Mouse (Mus musculus) midbrain, embryonic 15.5 days (tissue): ENCODE measurements at regions not wholly inside any gene's neighbourhood (a gene's known extent, or its start where the extent isn't known, plus 50 kb on each side); places are given as distances from the start of the nearest gene placed in this dataset.

Source experiments
- ATAC-seq: fragments of 200-750 bp; cut with Nextera tagmentation; replicated peaks from 2 replicates; pipeline ENCODE4 v1.8.0; 2017; ENCODE audit warnings: moderate TSS enrichment
- H3K27ac ChIP-seq: fragments of 300-500 bp; sonication (generic); 2 replicates; pipeline ENCODE4 v1.5.1; 2015; ENCODE audit warnings: mild to moderate bottlenecking, inconsistent platforms
- H3K27me3 ChIP-seq: fragments of 300-500 bp; sonication (generic); replicated peaks from 2 replicates; pipeline ENCODE4 v1.6.1; 2015; ENCODE audit warnings: inconsistent platforms
- H3K36me3 ChIP-seq: fragments of 300-500 bp; sonication (generic); replicated peaks from 2 replicates; pipeline ENCODE4 v1.6.1; 2015; ENCODE audit warnings: inconsistent platforms
- H3K4me1 ChIP-seq: fragments of 300-500 bp; sonication (generic); 2 replicates; pipeline ENCODE4 v1.6.1; 2015; ENCODE audit warnings: inconsistent platforms
- H3K4me2 ChIP-seq: fragments of 300-500 bp; sonication (generic); 2 replicates; pipeline ENCODE4 v1.6.1; 2015; ENCODE audit warnings: inconsistent platforms, mild to moderate bottlenecking, moderate library complexity
- H3K4me3 ChIP-seq: fragments of 300-500 bp; sonication (generic); 2 replicates; pipeline ENCODE4 v1.5.1; 2015; ENCODE audit warnings: mild to moderate bottlenecking, inconsistent platforms
- H3K9ac ChIP-seq: fragments of 300-500 bp; sonication (generic); 2 replicates; pipeline ENCODE4 v1.6.1; 2015; ENCODE audit warnings: mild to moderate bottlenecking, inconsistent platforms
- H3K9me3 ChIP-seq: fragments of 300-500 bp; sonication (generic); 2 replicates; pipeline ENCODE4 v1.6.1; 2016; ENCODE audit warnings: inconsistent platforms
- WGBS: fragments of 180-500 bp; shearing (Covaris S2); methylation state at CpG from one replicate; pipeline ENCODE4 v1.1.7; 2015; ENCODE audit warnings: mixed read lengths; 5-methylcytosine and 5-hydroxymethylcytosine counted together

DNA sequence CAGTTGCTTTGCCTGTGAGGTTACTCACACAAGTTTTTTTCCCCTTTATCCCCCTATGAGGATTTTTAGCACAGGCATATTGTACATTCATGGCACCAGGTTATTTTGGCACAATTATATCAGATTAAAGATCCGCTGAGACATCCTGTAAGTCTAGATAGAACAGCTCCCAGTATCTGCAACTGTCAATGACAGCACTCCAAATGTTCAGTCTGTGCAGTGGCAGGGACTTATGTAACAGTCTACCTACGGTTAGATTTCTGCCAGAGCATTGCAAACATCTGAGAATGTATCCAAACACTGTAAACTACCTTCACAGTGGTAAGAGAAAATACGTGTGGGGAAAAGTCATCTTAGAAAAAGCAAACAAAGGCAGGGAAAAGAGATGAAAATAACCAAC is 163.5 kb upstream of the Kcnh7 start:
- Histone ChIP-seq H3K4me3 (no peak overlapping the region), H3K4me2 (no peak overlapping the region), H3K36me3 (no peaks in the 10 kb centered on the region), H3K9ac (no peak overlapping the region), H3K4me1 (no peaks in the 10 kb centered on the region), H3K27me3 (no peaks in the 10 kb centered on the region), H3K9me3 (no peaks in the 10 kb centered on the region), H3K27ac (no peak overlapping the region)
- ATAC-seq = no peak
- WGBS = 81% methylated on average over 3 of the region's 3 CpGs

DNA sequence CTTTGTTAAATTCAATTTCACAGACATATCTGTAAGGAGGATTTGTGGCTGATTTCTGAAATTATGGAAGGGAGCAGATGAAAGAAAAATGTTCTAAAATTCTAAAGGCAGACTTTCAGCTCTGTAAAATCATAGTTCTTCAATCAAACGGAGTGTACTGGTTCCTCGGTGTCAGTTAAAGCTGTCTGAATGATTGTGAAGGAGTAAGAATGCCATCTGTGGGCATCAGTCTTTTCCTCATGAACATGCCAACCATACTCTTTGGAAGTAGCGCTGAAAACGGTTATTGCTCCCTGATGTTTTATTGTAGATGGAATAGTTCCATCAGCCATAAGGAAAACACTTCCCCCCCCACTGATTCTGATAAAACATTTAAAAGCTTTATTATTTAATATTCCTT is 142.7 kb upstream of the Kcnh7 start:
- Histone ChIP-seq H3K36me3 (no peaks in the 10 kb centered on the region), H3K4me1 (no peaks in the 10 kb centered on the region), H3K4me3 (no peak overlapping the region), H3K9me3 (no peaks in the 10 kb centered on the region), H3K27me3 (no peaks in the 10 kb centered on the region), H3K9ac (no peak overlapping the region), H3K27ac (no peak overlapping the region), H3K4me2 (no peak overlapping the region)
- WGBS = 80% methylated on average over 4 of the region's 4 CpGs
- no peak for ATAC-seq

DNA sequence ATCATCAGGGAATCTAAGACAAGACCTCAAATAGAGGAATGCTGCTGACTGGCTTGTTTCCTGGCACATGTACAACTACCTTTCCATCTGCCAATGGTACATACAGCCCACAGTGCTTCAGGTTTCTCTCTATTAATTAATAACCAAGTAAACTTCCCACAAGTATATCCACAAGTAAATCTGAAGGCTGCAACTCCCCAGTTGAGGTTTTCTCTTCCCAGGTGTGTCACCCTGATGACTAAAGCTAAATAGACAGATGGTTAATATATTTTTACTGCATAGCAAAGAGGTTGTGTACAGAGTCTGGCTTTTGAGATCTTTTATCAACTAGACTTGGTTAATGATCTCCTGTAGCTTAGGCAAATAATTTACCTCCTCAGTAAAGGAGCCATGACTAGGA is 96.8 kb upstream of the Kcnh7 start:
- no peak overlapping the region for H3K4me3 ChIP-seq
- H3K27me3 ChIP-seq = no peaks in the 10 kb centered on the region
- no peak overlapping the region for H3K4me2 ChIP-seq
- no peak overlapping the region for H3K27ac ChIP-seq
- H3K9me3 ChIP-seq = no peaks in the 10 kb centered on the region
- no peak overlapping the region for H3K9ac ChIP-seq
- no peaks in the 10 kb centered on the region for H3K4me1 ChIP-seq
- no peak for ATAC-seq
- no peaks in the 10 kb centered on the region for H3K36me3 ChIP-seq

DNA sequence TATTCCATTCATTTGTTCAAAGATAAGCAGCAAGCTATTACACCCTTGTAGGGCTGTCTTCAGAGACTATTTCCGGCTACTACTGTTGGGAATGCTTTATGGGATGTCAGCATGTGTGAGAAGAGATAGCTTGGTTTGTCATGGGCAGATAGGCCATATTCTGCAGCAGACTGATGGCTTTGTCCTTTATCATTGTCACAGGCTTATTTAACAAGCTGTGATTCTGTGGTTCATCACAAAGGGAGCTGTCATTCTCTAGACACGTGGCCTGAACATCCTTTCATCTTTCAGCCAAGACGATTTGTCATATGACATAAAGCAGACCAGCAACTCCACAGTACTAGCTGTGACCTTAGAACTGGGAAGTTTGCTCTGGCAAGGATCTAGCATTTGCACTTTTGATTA is 89.7 kb upstream of the Kcnh7 start:
- H3K27ac ChIP-seq = no peak overlapping the region
- H3K4me1 ChIP-seq = no peaks in the 10 kb centered on the region
- H3K27me3 ChIP-seq = no peaks in the 10 kb centered on the region
- H3K36me3 ChIP-seq = no peaks in the 10 kb centered on the region
- WGBS = 26% methylated on average over 3 of the region's 3 CpGs
- no peak overlapping the region for H3K4me2 ChIP-seq
- H3K4me3 ChIP-seq = no peak overlapping the region
- H3K9me3 ChIP-seq = no peaks in the 10 kb centered on the region
- ATAC-seq = peak; percentile 84
- H3K9ac ChIP-seq = no peak overlapping the region

DNA sequence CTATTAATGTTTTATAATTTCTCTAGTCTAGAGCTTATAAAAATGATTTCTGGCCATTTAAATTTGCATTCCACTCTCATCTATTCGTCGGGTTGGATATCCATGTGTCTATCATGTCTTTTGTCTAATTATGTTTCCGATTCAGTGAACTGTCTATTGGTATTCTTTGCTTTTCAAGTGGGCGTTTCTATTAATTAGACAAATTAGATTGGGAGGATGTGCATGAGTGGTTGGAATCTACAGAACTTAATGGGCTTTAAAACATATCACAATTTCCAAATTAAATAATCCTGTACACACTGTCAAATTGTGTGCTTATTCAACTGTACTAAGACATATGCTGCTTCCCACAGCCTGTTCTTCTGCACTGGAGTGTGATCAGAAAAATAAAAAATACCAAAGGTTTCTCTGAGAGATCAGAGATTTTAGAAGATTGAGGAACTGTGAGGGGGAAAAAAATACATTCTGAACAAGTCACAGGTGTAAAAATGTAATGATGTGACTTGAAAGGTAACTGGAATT is 62.1 kb upstream of the Kcnh7 start:
- no peaks in the 10 kb centered on the region for H3K36me3 ChIP-seq
- no peak overlapping the region for H3K27ac ChIP-seq
- no peaks in the 10 kb centered on the region for H3K27me3 ChIP-seq
- WGBS = 56% methylated on average over 4 of the region's 4 CpGs
- H3K9ac ChIP-seq = no peak overlapping the region
- no peak for ATAC-seq
- H3K4me3 ChIP-seq = no peak overlapping the region
- H3K4me1 ChIP-seq = no peaks in the 10 kb centered on the region
- no peaks in the 10 kb centered on the region for H3K9me3 ChIP-seq
- no peak overlapping the region for H3K4me2 ChIP-seq

DNA sequence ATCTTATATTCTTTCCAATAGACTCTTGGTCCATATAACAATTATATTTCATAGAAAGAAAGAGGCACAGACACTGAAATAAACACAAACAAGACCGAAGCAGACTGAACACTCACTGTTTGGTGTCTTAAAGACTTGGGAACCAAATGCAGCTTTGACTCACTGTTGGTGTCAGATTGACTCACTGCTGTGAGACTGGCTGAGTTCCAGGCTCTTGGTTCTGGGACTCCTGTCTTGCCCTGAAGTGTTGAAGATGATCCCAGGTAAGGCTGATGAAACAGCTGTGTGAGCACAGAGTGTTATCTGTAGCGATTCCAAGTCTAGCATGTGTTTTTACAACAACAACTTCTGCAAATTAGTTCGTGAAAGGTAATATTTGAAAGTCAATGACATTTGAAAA is 55.2 kb upstream of the Kcnh7 start:
- no peak for ATAC-seq
- Histone ChIP-seq H3K36me3 (no peaks in the 10 kb centered on the region), H3K4me3 (no peak overlapping the region), H3K9me3 (no peaks in the 10 kb centered on the region), H3K4me1 (no peaks in the 10 kb centered on the region), H3K27ac (no peak overlapping the region), H3K27me3 (no peaks in the 10 kb centered on the region), H3K9ac (no peak overlapping the region), H3K4me2 (no peak overlapping the region)
- 91% methylated on average over 3 of the region's 3 CpGs for WGBS
